Mouse (Mus musculus): ENCODE measurements at regions not wholly inside any gene's neighbourhood (a gene's known extent, or its start where the extent isn't known, plus 50 kb on each side); places are given as distances from the start of the nearest gene placed in this dataset.

DNA sequence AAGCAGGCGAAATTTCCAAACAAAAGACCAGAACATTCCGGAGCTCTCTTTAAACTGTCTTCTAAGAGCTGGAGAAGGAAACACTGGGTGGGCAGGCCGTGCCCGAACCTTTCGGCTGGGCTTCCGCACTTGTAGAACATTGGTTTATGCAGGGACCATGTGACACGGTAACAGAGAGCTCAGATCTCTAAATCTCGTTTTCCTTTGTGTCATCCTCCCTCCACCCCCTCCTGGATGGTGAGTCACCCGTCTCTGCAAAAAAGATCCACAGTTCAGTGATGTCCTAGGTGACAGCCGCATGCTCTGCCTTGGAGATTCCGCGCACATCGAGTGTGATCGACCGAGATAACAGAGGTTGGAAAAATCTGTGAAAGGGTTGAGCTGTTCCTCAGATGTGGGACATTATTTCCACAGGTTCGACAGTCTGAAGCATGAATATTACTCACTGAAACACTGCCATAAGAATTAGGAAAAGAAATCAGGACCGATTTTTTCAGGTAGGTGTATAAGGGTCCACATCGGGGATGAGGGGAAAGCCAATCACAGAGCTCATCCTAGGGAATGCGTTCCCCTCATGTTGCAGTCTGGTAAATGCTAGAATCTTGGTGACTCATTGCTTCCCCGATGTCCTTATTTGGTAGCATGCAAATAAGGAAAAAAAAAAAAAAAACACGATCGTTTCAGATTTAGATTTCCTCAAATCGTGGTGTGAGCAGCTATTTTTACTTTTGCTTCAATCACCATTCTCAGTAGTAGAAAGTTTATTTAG, 70.0 kb upstream of the Foxo1 start:
- peak; percentile 55 for DNase-seq

DNA sequence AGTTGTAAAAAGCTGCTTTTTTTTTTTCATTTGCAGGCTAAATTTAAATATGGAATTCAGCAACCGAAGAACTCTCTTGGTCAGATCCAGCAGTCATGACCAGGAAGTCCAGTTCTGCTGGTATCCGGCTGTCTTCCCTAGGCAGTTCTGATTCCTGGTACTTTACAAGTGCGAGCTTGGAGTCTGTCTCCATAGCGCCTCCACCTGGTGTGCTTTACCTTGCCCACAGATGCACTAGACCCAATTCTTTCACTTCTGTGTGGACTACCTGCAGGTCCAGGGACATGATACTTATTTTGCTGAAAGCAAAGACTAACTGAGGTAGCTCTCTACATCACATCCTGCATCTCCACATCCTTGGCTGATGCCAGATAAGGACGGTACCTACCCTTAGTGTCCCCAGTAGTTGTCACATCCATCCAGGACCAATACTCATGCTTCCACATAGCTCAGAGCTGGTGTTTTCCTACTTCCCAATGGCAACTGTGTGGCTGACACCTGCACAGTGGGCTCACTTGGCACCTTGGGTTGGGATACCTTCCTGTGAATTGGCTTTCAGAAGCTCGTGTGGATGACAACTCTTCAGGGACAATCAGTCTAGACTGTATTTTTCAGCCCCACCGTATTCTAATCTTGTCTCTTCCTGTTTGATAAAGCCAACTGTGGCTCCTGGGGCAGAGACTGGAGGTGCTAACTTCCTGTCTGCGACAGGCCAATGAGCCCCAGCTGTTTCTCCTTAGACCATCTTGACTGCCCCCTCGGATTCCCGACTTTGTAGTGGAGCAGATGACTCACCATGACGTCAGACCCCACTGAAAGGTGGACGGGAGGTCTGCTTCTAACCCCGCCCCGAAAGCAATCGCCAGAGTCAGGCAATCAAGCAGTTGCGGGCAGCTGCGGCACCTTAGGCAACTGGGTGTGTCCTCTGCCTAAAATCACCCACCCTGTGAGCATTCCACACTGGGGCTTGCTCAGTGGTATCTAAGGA, 69.1 kb upstream of the Foxo1 start:
- DNase-seq = peak; percentile 38

DNA sequence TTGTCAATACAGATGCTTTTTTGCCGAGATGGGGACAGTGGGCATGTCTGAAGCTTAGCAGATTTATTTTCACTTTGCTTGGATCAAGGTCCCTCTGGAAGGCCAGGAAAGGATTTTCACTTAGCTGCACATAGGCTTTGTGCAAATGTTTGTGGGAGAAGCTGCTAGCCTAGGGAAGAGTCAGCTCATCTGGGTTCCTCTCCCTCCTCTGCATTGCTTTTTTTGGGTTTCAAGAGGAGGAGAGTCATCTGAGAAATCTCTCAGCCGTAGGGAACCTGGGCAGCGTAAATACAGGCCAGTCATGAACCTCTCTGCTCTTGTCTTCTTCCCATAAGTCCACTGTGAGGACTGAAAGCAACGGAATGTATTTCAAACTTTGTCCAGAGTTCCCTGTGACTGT, 68.0 kb upstream of the Foxo1 start:
- DNase-seq = no peak

DNA sequence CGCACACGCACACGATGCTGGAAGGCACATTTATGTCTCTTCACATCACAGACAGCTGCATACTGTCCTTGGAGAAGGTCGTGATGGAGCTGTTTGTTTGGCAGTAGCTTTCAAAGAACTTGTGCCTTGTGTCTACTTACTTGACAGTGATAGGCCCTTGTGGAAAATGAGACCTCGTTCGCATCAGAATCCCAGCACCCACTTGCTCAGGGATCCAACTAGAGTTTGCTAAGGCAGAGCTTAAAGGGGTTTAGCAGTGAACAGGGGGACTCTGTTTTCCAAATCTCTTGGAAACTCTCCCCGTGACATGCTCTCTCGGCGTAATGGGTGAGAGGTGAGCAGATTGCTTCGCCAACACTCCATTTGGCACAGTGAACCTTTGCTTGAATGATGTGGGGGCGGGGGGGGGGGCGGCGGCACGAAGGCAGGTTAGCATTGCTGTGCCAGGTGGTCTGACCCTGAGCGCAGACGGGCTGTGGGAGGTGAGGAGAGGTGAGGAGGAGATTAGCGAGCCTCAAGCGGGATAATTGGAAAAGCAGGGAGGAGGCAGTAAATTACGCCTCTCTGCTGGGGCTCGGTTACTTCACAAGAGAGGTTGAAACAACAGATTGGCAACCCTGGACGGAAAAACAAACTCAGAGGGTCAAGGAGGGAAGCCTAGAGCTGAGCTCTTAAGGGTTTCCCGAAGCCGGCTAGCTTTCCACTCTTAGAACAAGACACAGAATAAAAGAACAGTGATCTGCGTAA, 57.4 kb upstream of the Foxo1 start:
- no peak for DNase-seq

DNA sequence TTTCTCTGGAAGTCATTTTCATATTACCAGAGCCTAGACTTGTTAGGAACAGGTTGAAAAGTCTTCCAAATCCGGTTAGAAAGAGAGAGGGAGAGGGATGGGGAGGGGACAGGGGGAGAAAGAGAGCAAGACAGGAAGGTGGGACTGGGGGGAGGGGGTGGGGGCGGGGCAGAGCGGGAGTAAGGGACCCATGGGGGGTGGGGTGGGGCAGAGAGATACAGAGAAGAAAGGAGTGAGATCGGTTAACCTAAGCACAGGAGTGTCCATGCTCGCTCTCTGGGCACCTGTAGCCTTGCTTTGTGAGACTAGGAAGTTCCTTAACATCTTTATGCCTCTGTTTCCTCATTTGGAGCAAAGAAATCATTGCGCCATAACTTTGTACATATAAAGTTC, 56.8 kb upstream of the Foxo1 start:
- DNase-seq = no peak

DNA sequence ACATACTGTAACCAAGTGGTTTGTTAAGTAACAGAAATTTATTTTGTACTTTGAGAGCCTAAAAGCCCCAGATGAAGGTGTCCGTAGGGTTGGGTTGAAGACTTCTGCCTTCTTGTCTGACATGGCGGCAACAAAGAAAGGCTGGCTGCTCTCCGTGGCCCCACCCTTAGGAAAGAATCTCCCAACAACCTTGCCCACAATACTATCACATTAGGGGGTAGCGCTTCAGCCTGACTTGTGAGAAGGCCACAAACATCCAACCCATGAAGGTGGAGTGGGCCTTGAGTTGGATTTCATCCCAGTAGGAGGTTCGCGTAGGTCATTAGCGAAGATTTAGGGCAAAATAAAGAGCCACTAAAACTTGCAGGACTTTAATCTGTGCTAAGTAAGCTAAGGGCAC, 54.0 kb upstream of the Foxo1 start:
- DNase-seq = no peak

DNA sequence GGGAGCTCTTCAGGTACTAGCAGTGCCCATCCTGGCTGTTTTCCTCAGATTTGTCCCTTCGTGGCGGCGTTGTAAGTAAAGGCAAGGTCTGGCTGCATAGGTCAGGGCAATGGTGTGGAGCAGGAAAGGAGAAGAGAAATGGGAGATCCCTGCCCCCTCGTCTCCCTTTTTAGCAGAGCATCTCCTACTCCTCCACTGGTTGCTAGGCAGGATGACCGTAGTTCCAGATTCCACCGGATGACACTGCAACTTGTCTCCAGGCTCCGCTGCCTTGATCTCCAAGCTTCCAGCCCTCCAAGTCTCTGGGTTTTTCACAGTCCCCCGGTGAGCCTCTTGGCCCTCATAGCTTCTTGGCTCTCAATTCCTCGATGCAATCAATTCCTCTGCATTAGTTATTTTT, 53.1 kb upstream of the Foxo1 start:
- DNase-seq = no peak

All from thymus, postnatal 4 days (tissue).